Mouse (Mus musculus) ES-E14 (cell line): ENCODE results near the gene Paqr7. TPM values are rescaled to one million over a fixed set of nuclear protein-coding genes. Genes with fewer than 3 reads are reported as not detected.

ENCODE experiments used
- DNase-seq: peaks from one replicate; pipeline ENCODE4 v3.0.0-alpha.2; 2013; ENCODE audit warnings: low read depth, low spot score
- H3K27ac ChIP-seq: 2 replicates; pipeline ENCODE4 v1.5.1; 2012; ENCODE audit warnings: low read depth, mild to moderate bottlenecking, low read length, moderate library complexity, mixed read lengths; ENCODE audit not compliant: poor library complexity, insufficient read depth, severe bottlenecking
- H3K36me3 ChIP-seq: 2 replicates; pipeline ENCODE4 v1.6.1; 2012; ENCODE audit warnings: mild to moderate bottlenecking, low read length, moderate library complexity, mixed read lengths; ENCODE audit not compliant: control insufficient read depth, poor library complexity, insufficient read depth, severe bottlenecking
- H3K4me1 ChIP-seq, 2 experiments: fragments of 150-350 bp in 1 of 2; sonication (generic) in 1 of 2; 2 replicates each; pipeline ENCODE4 v1.6.1; 2012; ENCODE audit warnings: low read length in 2 of 2, mild to moderate bottlenecking in 1 of 2, mixed read lengths in 1 of 2; ENCODE audit not compliant: control insufficient read depth in 2 of 2, insufficient read depth in 2 of 2, poor library complexity in 1 of 2
- H3K4me3 ChIP-seq, 2 experiments: fragments of 150-350 bp in 1 of 2; sonication (generic) in 1 of 2; 2 replicates each; pipeline ENCODE4 v1.5.1; 2012; ENCODE audit warnings: low read length in 2 of 2, low read depth in 1 of 2, mild to moderate bottlenecking in 1 of 2, mixed read lengths in 1 of 2; ENCODE audit not compliant: insufficient read depth in 1 of 2, poor library complexity in 1 of 2, severe bottlenecking in 1 of 2
- H3K9ac ChIP-seq: 2 replicates; pipeline ENCODE4 v1.6.1; 2012; ENCODE audit warnings: low read depth, mild to moderate bottlenecking, low read length, mixed read lengths; ENCODE audit not compliant: poor library complexity, insufficient read depth, severe bottlenecking
- H3K9me3 ChIP-seq: fragments of 150-350 bp; sonication (generic); 2 replicates; pipeline ENCODE4 v1.6.1; 2012; ENCODE audit warnings: low read depth, mild to moderate bottlenecking, low read length; ENCODE audit not compliant: control insufficient read depth, insufficient read depth
- CHD2 ChIP-seq: IDR thresholded peaks from 2 replicates; pipeline ENCODE4 v1.6.1; 2014; ENCODE audit warnings: mild to moderate bottlenecking, low read depth, low read length, inconsistent platforms
- HCFC1 ChIP-seq: IDR thresholded peaks from 2 replicates; pipeline ENCODE4 v1.6.1; 2012; ENCODE audit warnings: low read length, inconsistent platforms, borderline replicate concordance; ENCODE audit not compliant: insufficient read depth
- ZNF384 ChIP-seq: IDR thresholded peaks from 2 replicates; pipeline ENCODE4 v1.6.1; 2012; ENCODE audit warnings: low read depth, low read length, inconsistent platforms
- in situ Hi-C, 2 experiments: fragments of 600-800 bp; cut with MboI; formaldehyde crosslinking; loops; one replicate each; pipeline ENCODE4 v1.15.1; 2025; ENCODE audit warnings: low sequenced_read_pairs in 2 of 2, inconsistent platforms in 1 of 2; ENCODE audit not compliant: unreplicated experiment in 2 of 2
- total RNA-seq: library from RNA; depleted of rRNA; stranded (reverse); fragments of 300-350 nt; gene quantifications from 2 replicates; pipeline ENCODE4 v1.2.3, GENCODE M21; 2012; rRNA removed

Gene Paqr7
- total RNA-seq, 1 experiment: 4.8 TPM

DNA sequence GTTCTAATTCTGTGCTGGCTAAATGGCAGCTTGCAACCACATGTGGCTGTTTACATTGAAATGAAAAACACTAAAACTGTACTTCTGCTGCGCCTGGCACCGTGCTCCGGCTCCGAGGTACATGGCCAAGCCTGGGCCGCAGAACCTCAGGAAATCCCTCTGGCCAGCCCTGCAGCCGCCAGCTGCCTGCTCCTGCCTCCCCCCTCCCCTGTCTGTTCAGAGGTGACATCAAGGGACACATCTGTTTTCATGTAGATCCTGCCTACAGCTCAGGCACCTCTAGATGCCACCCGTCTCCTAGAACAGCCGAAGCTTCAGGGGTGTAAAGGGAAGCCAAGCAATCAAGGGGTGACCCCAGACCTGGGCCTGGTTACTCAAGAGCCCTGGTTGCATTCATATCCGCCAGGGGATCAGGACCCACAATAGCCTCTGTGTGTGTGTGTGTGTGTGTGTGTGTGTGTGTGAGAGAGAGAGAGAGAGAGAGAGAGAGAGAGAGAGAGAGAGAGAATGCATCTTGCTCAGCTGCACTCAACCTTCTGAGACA is 62.1 kb downstream of the Paqr7 start:
- H3K4me1 ChIP-seq: peaks cover 0 to 3% of the 10 kb centered on the region in 2 experiments; a peak in 1 of 4 replicates
- H3K27ac ChIP-seq: no peak overlapping the region
- no peak overlapping the region for H3K4me3 ChIP-seq
- DNase-seq: no peak
- H3K9ac ChIP-seq: no peak overlapping the region
- peaks cover 2% of the 10 kb centered on the region; the same call in 1 of the 2 replicates for H3K36me3 ChIP-seq
- no peaks in the 10 kb centered on the region for H3K9me3 ChIP-seq
- TF ChIP-seq CHD2: no peak
- no peak for TF ChIP-seq HCFC1
- in situ Hi-C loops: no loop called here

DNA sequence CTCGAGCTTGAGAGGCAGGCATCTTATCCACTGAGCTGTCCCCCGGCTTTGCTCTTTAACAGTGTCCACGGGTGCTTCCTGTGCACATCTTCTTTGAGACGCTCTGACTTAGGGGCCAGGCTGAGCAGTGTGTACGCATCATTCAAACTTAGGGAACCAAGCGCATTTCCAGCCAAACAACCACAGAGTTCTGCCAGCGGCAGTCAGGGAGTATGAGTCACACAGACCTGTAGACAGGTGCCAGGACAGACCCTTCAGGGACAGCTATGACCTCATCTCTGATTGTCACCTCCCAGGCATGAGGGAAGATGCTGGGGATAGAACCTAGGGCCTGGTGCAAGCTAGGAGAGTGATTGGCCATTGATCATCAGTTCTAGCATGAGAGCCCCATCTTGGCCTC is 62.7 kb downstream of the Paqr7 start:
- TF ChIP-seq CHD2: no peak
- no peak for TF ChIP-seq ZNF384
- no peak for TF ChIP-seq HCFC1

More for the DNA sequence above, 62.7 kb downstream of the Paqr7 start:
- Histone ChIP-seq H3K36me3 (peaks cover 2% of the 10 kb centered on the region; the same call in 1 of the 2 replicates), H3K9ac (no peak overlapping the region), H3K27ac (no peak overlapping the region), H3K4me1 (peaks cover 0 to 3% of the 10 kb centered on the region in 2 experiments; a peak in 1 of 4 replicates), H3K4me3 (no peak overlapping the region), H3K9me3 (no peaks in the 10 kb centered on the region)
- DNase-seq: no peak
- in situ Hi-C loops: no loop called here

Other genes starting within 250 kb of the Paqr7 start
- not detected in 2 replicates for gene Gm30191, start 249.8 kb upstream of the Paqr7 start, total RNA-seq
- gene Grrp1, start 242.6 kb upstream of the Paqr7 start, total RNA-seq: 1.6 and 2.2 TPM in 2 replicates
- 12.6 and 13.2 TPM in 2 replicates for gene Pdik1l, start 208.8 kb upstream of the Paqr7 start, total RNA-seq
- 3.5 and 4.3 TPM in 2 replicates for gene Trim63, start 181.6 kb upstream of the Paqr7 start, total RNA-seq
- 23.5 and 24.3 TPM in 2 replicates for gene Slc30a2, start 153.5 kb upstream of the Paqr7 start, total RNA-seq
- 4.2 and 7.3 TPM in 2 replicates for gene Extl1, start 112.8 kb upstream of the Paqr7 start, total RNA-seq
- 15.8 and 18.4 TPM in 2 replicates for gene Pafah2, start 100.4 kb upstream of the Paqr7 start, total RNA-seq
- gene Stmn1, start 28.4 kb upstream of the Paqr7 start, total RNA-seq: 322 and 361 TPM in 2 replicates
- 13.7 and 18.3 TPM in 2 replicates for gene Aunip, start 14.3 kb downstream of the Paqr7 start, total RNA-seq
- gene Mtfr1l, start 38.7 kb downstream of the Paqr7 start, total RNA-seq: 38.2 and 43.7 TPM in 2 replicates
- 5.1 and 8.3 TPM in 2 replicates for gene Selenon, start 55.5 kb downstream of the Paqr7 start, total RNA-seq
- gene Man1c1, start 207.6 kb downstream of the Paqr7 start, total RNA-seq: 5.9 and 6.1 TPM in 2 replicates